Mouse (Mus musculus): Measurements from ENCODE around the gene Ube2t. TPM values are rescaled to one million over a fixed set of nuclear protein-coding genes. Genes with fewer than 3 reads are reported as not detected.

Ube2t gene
- polyA plus RNA-seq, 1 experiment from 2014 or later: 13.4 TPM

DNA sequence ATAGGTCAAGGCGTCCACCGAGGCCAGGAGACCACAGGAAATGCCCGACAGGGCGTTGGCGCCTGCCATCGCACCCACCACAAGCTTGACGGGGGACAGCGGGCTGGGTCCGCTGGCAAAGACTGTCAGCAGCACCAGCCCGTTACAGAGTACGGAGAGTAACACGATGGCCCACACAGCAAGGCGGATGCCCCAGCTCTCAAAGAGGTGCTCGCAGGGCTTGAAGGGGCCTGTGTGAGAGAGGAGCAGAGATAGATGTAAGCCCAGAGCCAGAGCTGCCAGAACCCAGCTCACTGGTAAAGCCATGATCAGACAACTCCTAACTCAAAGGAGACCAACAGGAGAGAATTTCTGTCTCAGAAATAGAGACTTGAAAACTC is 25.6 kb downstream of the Ube2t start:
- 0 out of 2 replicates have a peak overlapping the region, but pooled peaks have one; percentile 23 for H3K9ac ChIP-seq (ENCODE audit: low read length)
- DNase-seq (ENCODE audit: low spot score): no peak
- peak overlapping the region; percentile 25 for H3K4me3 ChIP-seq (ENCODE audit: low read depth, low read length)
- no peak overlapping the region for H3K27ac ChIP-seq (replicated peaks)
- TF ChIP-seq CTCF (IDR thresholded peaks at IDR 0.05; ENCODE audit: low read depth) (no peak), EP300 (optimal IDR thresholded peaks at IDR 0.05) (no peak)
- H3K27me3 ChIP-seq (ENCODE audit: control insufficient read depth, insufficient read depth, low read length): no peaks in the 10 kb centered on the region
- WGBS: 14% methylated on average over 14 of the region's 14 CpGs
- no peaks in the 10 kb centered on the region for H3K9me3 ChIP-seq (ENCODE audit: control insufficient read depth, low read length)
- H3K4me2 ChIP-seq (replicated peaks; ENCODE audit: low read depth): peak overlapping the region; percentile 61
- H3K4me1 ChIP-seq (replicated peaks; ENCODE audit: control insufficient read depth, insufficient read depth): no peaks in the 10 kb centered on the region
- H3K36me3 ChIP-seq (ENCODE audit: control insufficient read depth, insufficient read depth, low read length): no peaks in the 10 kb centered on the region
- no peak for ATAC-seq (ENCODE audit: low FRiP score, low TSS enrichment)

DNA sequence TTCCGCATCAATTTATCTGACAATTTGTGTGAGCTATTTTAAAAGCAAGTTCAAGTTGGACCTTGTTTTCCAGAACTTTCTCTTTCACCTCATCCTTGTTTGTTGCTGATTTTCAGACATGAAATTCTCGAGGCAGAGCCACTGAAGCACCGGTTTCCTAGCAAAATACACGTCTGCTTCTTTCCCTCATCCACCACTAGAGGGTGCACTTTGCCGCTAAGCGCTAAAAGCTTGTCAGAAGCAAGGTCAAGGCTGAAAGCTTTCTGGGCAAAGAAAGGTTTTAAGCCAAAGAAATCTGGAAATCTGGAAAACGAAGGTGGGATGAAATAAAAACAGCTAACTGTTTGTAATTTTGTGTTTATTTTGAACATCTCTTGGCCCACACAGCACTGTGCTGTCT is 27.0 kb downstream of the Ube2t start:
- DNase-seq (ENCODE audit: low spot score) (peak; percentile 73), ATAC-seq (ENCODE audit: low FRiP score, low TSS enrichment) (no peak)
- Histone ChIP-seq H3K4me3 (ENCODE audit: low read depth, low read length) (no peak overlapping the region), H3K9ac (ENCODE audit: low read length) (no peak overlapping the region), H3K36me3 (ENCODE audit: control insufficient read depth, insufficient read depth, low read length) (no peaks in the 10 kb centered on the region), H3K4me2 (replicated peaks; ENCODE audit: low read depth) (no peak overlapping the region), H3K27ac (replicated peaks) (no peak overlapping the region), H3K4me1 (replicated peaks; ENCODE audit: control insufficient read depth, insufficient read depth) (no peaks in the 10 kb centered on the region), H3K27me3 (ENCODE audit: control insufficient read depth, insufficient read depth, low read length) (no peaks in the 10 kb centered on the region), H3K9me3 (ENCODE audit: control insufficient read depth, low read length) (no peaks in the 10 kb centered on the region)
- peak; percentile 99 for TF ChIP-seq CTCF (IDR thresholded peaks at IDR 0.05; ENCODE audit: low read depth)
- no peak for TF ChIP-seq EP300 (optimal IDR thresholded peaks at IDR 0.05)
- 8% methylated on average over 7 of the region's 7 CpGs for WGBS

DNA sequence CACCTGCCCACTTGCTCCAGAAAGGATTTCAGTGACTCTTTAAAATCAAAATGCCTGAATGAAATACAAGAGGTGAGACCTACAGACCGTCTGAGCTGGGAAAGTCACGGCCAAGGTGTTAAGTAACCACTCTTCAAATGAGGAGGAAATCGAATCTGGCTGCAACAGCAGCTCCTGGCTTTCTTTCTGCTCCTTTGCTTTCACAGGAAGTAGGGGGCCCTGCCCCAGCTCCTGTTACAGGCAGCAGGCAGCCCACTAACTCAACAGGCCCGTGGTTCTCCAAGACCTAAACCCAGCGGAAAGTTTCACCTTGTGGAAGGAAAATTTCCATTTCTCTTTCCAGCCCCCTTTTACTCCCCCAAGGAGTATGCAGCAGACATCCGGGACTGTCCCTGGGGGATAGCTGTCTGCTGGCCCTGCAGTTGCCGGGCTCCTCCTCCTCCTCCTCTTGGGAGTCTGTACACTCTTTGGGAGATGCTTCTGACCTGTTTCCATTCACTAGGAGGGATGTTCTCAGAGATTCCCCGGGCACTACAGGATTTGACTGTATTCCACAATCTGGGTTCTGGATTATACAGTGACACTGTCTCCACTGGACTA is 29.8 kb downstream of the Ube2t start:
- TF ChIP-seq EP300 (optimal IDR thresholded peaks at IDR 0.05): no peak
- no peak for TF ChIP-seq CTCF (IDR thresholded peaks at IDR 0.05; ENCODE audit: low read depth)
- Histone ChIP-seq H3K9me3 (ENCODE audit: control insufficient read depth, low read length) (no peaks in the 10 kb centered on the region), H3K4me1 (replicated peaks; ENCODE audit: control insufficient read depth, insufficient read depth) (no peaks in the 10 kb centered on the region), H3K27ac (replicated peaks) (no peak overlapping the region), H3K4me2 (replicated peaks; ENCODE audit: low read depth) (no peak overlapping the region), H3K27me3 (ENCODE audit: control insufficient read depth, insufficient read depth, low read length) (no peaks in the 10 kb centered on the region), H3K4me3 (ENCODE audit: low read depth, low read length) (no peak overlapping the region), H3K9ac (ENCODE audit: low read length) (no peak overlapping the region), H3K36me3 (ENCODE audit: control insufficient read depth, insufficient read depth, low read length) (no peaks in the 10 kb centered on the region)
- WGBS: 43% methylated on average over 8 of the region's 8 CpGs
- DNase-seq (ENCODE audit: low spot score) (no peak), ATAC-seq (ENCODE audit: low FRiP score, low TSS enrichment) (no peak)

DNA sequence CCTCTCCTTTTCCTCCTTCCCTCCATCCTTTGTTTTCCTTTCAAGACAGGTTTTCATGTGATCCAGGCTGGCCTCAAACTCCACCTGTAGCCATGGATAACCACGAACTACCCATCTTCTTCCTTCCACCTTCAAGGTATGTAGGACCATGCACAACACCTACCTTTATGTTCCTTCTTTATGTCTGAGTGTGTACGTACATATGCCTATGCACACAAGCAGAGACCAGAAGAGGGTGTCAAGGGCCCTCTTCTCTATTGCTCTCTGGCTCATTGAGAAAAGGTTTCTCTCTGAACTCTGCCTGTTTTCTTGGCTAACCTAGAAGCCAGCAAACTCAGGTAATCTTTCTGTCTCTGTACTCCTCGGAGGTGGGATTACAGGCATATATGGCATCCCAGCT is 32.4 kb downstream of the Ube2t start:
- H3K27ac ChIP-seq (replicated peaks): no peak overlapping the region
- H3K27me3 ChIP-seq (ENCODE audit: control insufficient read depth, insufficient read depth, low read length): no peaks in the 10 kb centered on the region
- no peak overlapping the region for H3K4me3 ChIP-seq (ENCODE audit: low read depth, low read length)
- DNase-seq (ENCODE audit: low spot score) (no peak), ATAC-seq (ENCODE audit: low FRiP score, low TSS enrichment) (no peak)
- no peak overlapping the region for H3K9ac ChIP-seq (ENCODE audit: low read length)
- no peak for TF ChIP-seq CTCF (IDR thresholded peaks at IDR 0.05; ENCODE audit: low read depth)
- TF ChIP-seq EP300 (optimal IDR thresholded peaks at IDR 0.05): no peak
- H3K4me1 ChIP-seq (replicated peaks; ENCODE audit: control insufficient read depth, insufficient read depth): no peaks in the 10 kb centered on the region
- H3K36me3 ChIP-seq (ENCODE audit: control insufficient read depth, insufficient read depth, low read length): no peaks in the 10 kb centered on the region
- H3K4me2 ChIP-seq (replicated peaks; ENCODE audit: low read depth): no peak overlapping the region
- WGBS: 78% methylated on average over 3 of the region's 3 CpGs
- no peaks in the 10 kb centered on the region for H3K9me3 ChIP-seq (ENCODE audit: control insufficient read depth, low read length)

DNA sequence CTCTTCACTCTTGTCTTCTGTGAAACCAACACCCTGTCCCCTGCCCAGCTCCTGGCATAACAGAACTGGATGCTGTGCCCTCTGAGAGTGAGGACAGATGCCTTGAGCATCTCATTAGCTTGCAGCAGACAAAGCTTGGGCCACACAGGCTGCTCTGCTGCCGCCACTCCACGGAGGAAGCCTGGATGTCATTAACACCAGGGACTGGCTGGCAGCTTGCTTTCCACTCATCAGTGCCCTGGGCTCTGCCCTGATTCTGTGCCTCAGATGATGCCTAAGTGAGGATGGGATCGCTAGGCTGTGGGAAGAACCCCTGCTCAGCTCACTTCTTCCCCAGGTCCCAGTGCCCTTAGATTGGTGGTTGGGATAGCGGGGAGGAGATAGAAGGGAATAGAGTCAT is 33.1 kb downstream of the Ube2t start:
- no peak overlapping the region for H3K4me2 ChIP-seq (replicated peaks; ENCODE audit: low read depth)
- no peaks in the 10 kb centered on the region for H3K4me1 ChIP-seq (replicated peaks; ENCODE audit: control insufficient read depth, insufficient read depth)
- no peaks in the 10 kb centered on the region for H3K9me3 ChIP-seq (ENCODE audit: control insufficient read depth, low read length)
- H3K36me3 ChIP-seq (ENCODE audit: control insufficient read depth, insufficient read depth, low read length): no peaks in the 10 kb centered on the region
- no peak overlapping the region for H3K9ac ChIP-seq (ENCODE audit: low read length)
- no peaks in the 10 kb centered on the region for H3K27me3 ChIP-seq (ENCODE audit: control insufficient read depth, insufficient read depth, low read length)
- DNase-seq (ENCODE audit: low spot score) (no peak), ATAC-seq (ENCODE audit: low FRiP score, low TSS enrichment) (no peak)
- WGBS: 75% methylated on average over 4 of the region's 4 CpGs
- H3K4me3 ChIP-seq (ENCODE audit: low read depth, low read length): no peak overlapping the region
- TF ChIP-seq EP300 (optimal IDR thresholded peaks at IDR 0.05) (no peak), CTCF (IDR thresholded peaks at IDR 0.05; ENCODE audit: low read depth) (no peak)
- no peak overlapping the region for H3K27ac ChIP-seq (replicated peaks)

DNA sequence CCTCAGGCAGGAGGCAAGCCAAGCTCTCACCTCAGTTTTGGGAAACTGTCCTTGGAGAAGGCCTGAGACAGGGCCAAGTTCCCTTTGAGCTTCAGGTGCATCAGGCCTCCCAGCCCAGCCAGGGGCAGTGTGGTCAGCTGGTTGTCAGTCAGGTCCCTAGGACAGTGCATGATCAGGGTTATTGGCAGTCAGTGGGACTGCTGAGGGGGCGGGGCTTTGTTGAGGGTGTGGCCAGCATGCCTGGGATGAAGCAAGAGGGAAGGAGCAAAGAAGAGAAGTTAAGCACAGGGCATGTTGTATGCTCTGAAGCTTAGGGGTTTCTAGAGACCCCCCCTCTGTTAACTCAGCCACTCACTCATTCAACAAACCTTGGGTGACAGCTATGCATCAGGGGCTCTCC is 33.6 kb downstream of the Ube2t start:
- WGBS: 18% methylated on average over 1 of the region's 1 CpGs
- Histone ChIP-seq H3K9me3 (ENCODE audit: control insufficient read depth, low read length) (no peaks in the 10 kb centered on the region), H3K27ac (replicated peaks) (no peak overlapping the region), H3K36me3 (ENCODE audit: control insufficient read depth, insufficient read depth, low read length) (no peaks in the 10 kb centered on the region), H3K27me3 (ENCODE audit: control insufficient read depth, insufficient read depth, low read length) (no peaks in the 10 kb centered on the region), H3K4me3 (ENCODE audit: low read depth, low read length) (no peak overlapping the region), H3K4me2 (replicated peaks; ENCODE audit: low read depth) (no peak overlapping the region), H3K4me1 (replicated peaks; ENCODE audit: control insufficient read depth, insufficient read depth) (no peaks in the 10 kb centered on the region), H3K9ac (ENCODE audit: low read length) (no peak overlapping the region)
- ATAC-seq (ENCODE audit: low FRiP score, low TSS enrichment) (0 out of 2 replicates have a peak, but pooled peaks have one; percentile 38), DNase-seq (ENCODE audit: low spot score) (peak; percentile 43)
- TF ChIP-seq EP300 (optimal IDR thresholded peaks at IDR 0.05) (no peak), CTCF (IDR thresholded peaks at IDR 0.05; ENCODE audit: low read depth) (no peak)

Data from stomach, postnatal 0 days (tissue).